Mouse (Mus musculus) heart, adult 2 months (tissue): ENCODE data around the gene Ube2z.

Source experiments
- CTCF ChIP-seq: fragments of 200-600 bp; IDR thresholded peaks from 2 replicates; pipeline ENCODE4 v1.8.1; 2022; ENCODE audit warnings: antibody characterized with exemption, mild to moderate bottlenecking, moderate library complexity
- EP300 ChIP-seq: fragments of 200-500 bp; IDR thresholded peaks from 2 replicates; pipeline ENCODE4 v1.6.1; 2011; ENCODE audit warnings: low read depth, low read length, control low read depth; ENCODE audit not compliant: insufficient read depth
- POLR2A ChIP-seq: fragments of 200-500 bp; IDR thresholded peaks from 2 replicates; pipeline ENCODE4 v1.6.1; 2011; ENCODE audit warnings: mild to moderate bottlenecking, low read depth, low read length, control low read depth; ENCODE audit not compliant: insufficient read depth

DNA sequence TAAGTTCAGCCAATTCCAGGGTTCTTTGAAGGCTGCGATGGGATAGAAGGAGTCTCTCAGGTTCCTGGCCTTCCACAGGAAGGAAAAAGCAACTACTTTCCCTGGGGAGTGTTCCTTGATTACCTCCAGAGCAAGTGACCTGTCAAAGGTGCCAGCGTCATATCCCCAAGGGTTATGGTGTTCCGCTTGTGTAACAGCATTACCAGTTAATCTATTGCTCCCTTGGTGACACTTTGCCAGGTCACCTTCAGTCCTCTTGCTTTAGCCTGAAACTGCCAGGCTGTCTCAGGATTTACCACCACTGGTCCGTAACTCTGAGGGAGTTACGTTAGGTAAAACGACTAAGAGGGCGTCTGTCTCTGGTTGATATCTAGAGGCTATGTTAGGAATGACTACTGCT, 5.2 kb upstream of the Ube2z start:
- TF ChIP-seq CTCF (no peak), POLR2A (peak; percentile 48; the same call in 1 of the 2 replicates), EP300 (no peak)
